Mouse (Mus musculus) MEL (cell line): ENCODE data around the gene C77080. TPM values are rescaled to one million over a fixed set of nuclear protein-coding genes. Genes with fewer than 3 reads are reported as not detected.
A peak's percentile ranks its signal among the peaks of the same experiment; 100 is the strongest.

Source experiments
- DNase-seq: peaks from one replicate; pipeline ENCODE4 v3.0.0; 2011; ENCODE audit warnings: low read depth, low spot score
- H3K27ac ChIP-seq: 2 replicates; pipeline ENCODE4 v1.5.1; 2012; ENCODE audit warnings: low read depth, mild to moderate bottlenecking, control low read depth, low read length, moderate library complexity; ENCODE audit not compliant: control insufficient read depth
- H3K27me3 ChIP-seq, 2 experiments: fragments of 150-350 bp in 1 of 2; sonication (generic) in 1 of 2; 2 replicates each; pipeline ENCODE4 v1.6.1; 2012; ENCODE audit warnings: low read length in 2 of 2, mild to moderate bottlenecking in 2 of 2, improper control_type of control experiment in 1 of 2, moderate library complexity in 1 of 2; ENCODE audit not compliant: insufficient read depth in 2 of 2, control insufficient read depth in 1 of 2
- H3K36me3 ChIP-seq, 2 experiments: 2 replicates each; pipeline ENCODE4 v1.6.1; 2012 to 2014; ENCODE audit warnings: low read length in 2 of 2, improper control_type of control experiment in 1 of 2, inconsistent platforms in 1 of 2, mild to moderate bottlenecking in 1 of 2; ENCODE audit not compliant: insufficient read depth in 2 of 2, control insufficient read depth in 1 of 2
- H3K4me1 ChIP-seq, 2 experiments: fragments of 150-350 bp in 1 of 2; sonication (generic) in 1 of 2; 2 replicates each; pipeline ENCODE4 v1.6.1; 2012; ENCODE audit warnings: low read length in 2 of 2, improper control_type of control experiment in 1 of 2, mild to moderate bottlenecking in 1 of 2; ENCODE audit not compliant: insufficient read depth in 2 of 2, control insufficient read depth in 1 of 2
- H3K4me3 ChIP-seq, 2 experiments: fragments of 150-350 bp in 1 of 2; sonication (generic) in 1 of 2; 2 replicates each; pipeline ENCODE4 v1.5.1; 2012; ENCODE audit warnings: low read depth in 2 of 2, low read length in 2 of 2, mild to moderate bottlenecking in 2 of 2, moderate library complexity in 2 of 2, control low read depth in 1 of 2, improper control_type of control experiment in 1 of 2; ENCODE audit not compliant: control insufficient read depth in 1 of 2, insufficient read depth in 1 of 2
- H3K79me2 ChIP-seq: 2 replicates; pipeline ENCODE4 v1.6.1; 2012; ENCODE audit warnings: mild to moderate bottlenecking, low read length, moderate library complexity; ENCODE audit not compliant: control insufficient read depth, poor library complexity, insufficient read depth
- H3K9ac ChIP-seq: 2 replicates; pipeline ENCODE4 v1.6.1; 2012; ENCODE audit warnings: low read depth, mild to moderate bottlenecking, control low read depth, low read length, moderate library complexity; ENCODE audit not compliant: control insufficient read depth, poor library complexity, severe bottlenecking
- H3K9me3 ChIP-seq: fragments of 150-350 bp; sonication (generic); replicated peaks from 2 replicates; pipeline ENCODE4 v1.6.1; 2012; ENCODE audit warnings: mild to moderate bottlenecking, low read length, improper control_type of control experiment, moderate library complexity; ENCODE audit not compliant: insufficient read depth
- BHLHE40 ChIP-seq: IDR thresholded peaks from 2 replicates; pipeline ENCODE4 v1.6.1; 2012; ENCODE audit warnings: low read depth, mild to moderate bottlenecking, inconsistent platforms, low read length, improper control_type of control experiment, borderline replicate concordance
- HCFC1 ChIP-seq: IDR thresholded peaks from 2 replicates; pipeline ENCODE4 v1.6.1; 2012; ENCODE audit warnings: low read depth, mild to moderate bottlenecking, inconsistent platforms, low read length, improper control_type of control experiment, moderate library complexity
- KAT2A ChIP-seq: conservative IDR thresholded peaks from 2 replicates; pipeline ENCODE4 v1.6.1; 2012; ENCODE audit warnings: low read depth, low read length, improper control_type of control experiment, inconsistent platforms
- MXI1 ChIP-seq: IDR thresholded peaks from 2 replicates; pipeline ENCODE4 v1.6.1; 2011; ENCODE audit warnings: mild to moderate bottlenecking, low read depth, low read length, improper control_type of control experiment
- NRF1 ChIP-seq: IDR thresholded peaks from 2 replicates; pipeline ENCODE4 v1.6.1; 2014; ENCODE audit warnings: low read depth, mild to moderate bottlenecking, inconsistent platforms, low read length, improper control_type of control experiment, moderate library complexity; ENCODE audit not compliant: poor library complexity, insufficient read depth, severe bottlenecking
- POLR2A ChIP-seq, 2 experiments: IDR thresholded peaks; 2 replicates each; pipeline ENCODE4 v1.6.1; 2011 to 2012; ENCODE audit warnings: low read length in 2 of 2, mild to moderate bottlenecking in 2 of 2, control low read depth in 1 of 2, improper control_type of control experiment in 1 of 2, low read depth in 1 of 2, moderate library complexity in 1 of 2; ENCODE audit not compliant: control insufficient read depth in 1 of 2, insufficient read depth in 1 of 2, poor library complexity in 1 of 2
- POLR2AphosphoS5 ChIP-seq: IDR thresholded peaks from 2 replicates; pipeline ENCODE4 v1.6.1; 2012; ENCODE audit warnings: low read depth, borderline replicate concordance, mild to moderate bottlenecking, inconsistent platforms, low read length, moderate library complexity, mixed read lengths
- TBP ChIP-seq: IDR thresholded peaks from 2 replicates; pipeline ENCODE4 v1.8.0; 2011; ENCODE audit warnings: low read depth, low read length, improper control_type of control experiment
- UBTF ChIP-seq: IDR thresholded peaks from 2 replicates; pipeline ENCODE4 v1.6.1; 2012; ENCODE audit warnings: low read depth, mild to moderate bottlenecking, inconsistent platforms, low read length, improper control_type of control experiment, moderate library complexity, borderline replicate concordance; ENCODE audit not compliant: insufficient read depth
- ZKSCAN1 ChIP-seq: IDR thresholded peaks from 2 replicates; pipeline ENCODE4 v1.6.1; 2012; ENCODE audit warnings: low read depth, mild to moderate bottlenecking, inconsistent platforms, low read length, improper control_type of control experiment, moderate library complexity
- ZMIZ1 ChIP-seq: IDR thresholded peaks from 2 replicates; pipeline ENCODE4 v1.6.1; 2012; ENCODE audit warnings: low read depth, mild to moderate bottlenecking, inconsistent platforms, low read length, improper control_type of control experiment, moderate library complexity
- polyA plus RNA-seq, 2 experiments: library from polyadenylated mRNA; stranded (reverse) in 1 of 2; unstranded in 1 of 2; fragments of >175 nt in 1 of 2; fragments of >200 nt in 1 of 2; gene quantifications; 2 replicates each; pipeline versions ENCODE4 v1.2.1 to v1.2.4; 2012; ENCODE audit warnings: low replicate concordance in 2 of 2, low read depth in 1 of 2; ENCODE audit not compliant: insufficient read length in 2 of 2, insufficient read depth in 1 of 2, missing spikeins in 1 of 2
- total RNA-seq: library from RNA; depleted of rRNA; stranded (reverse); fragments of 300-350 nt; gene quantifications from 2 replicates; pipeline ENCODE4 v1.2.3, GENCODE M21; 2012

Gene C77080
- total and polyA plus RNA-seq, 3 experiments = 0.92 to 6.9 TPM; not detected in 1

- peak overlapping the region; percentile 64 for H3K9ac ChIP-seq
- peaks cover 14 to 41% of the 10 kb centered on the region in 2 experiments for H3K4me1 ChIP-seq
- H3K4me3 ChIP-seq = peak overlapping the region; percentile 44 to 80
- TF ChIP-seq POLR2A (IDR thresholded peaks at IDR 0.05; ENCODE audit: control insufficient read depth in 1 of 2, insufficient read depth in 1 of 2, low read depth in 1 of 2, low read length in 2 of 2, poor library complexity in 1 of 2) = no peak
- H3K79me2 ChIP-seq = no peaks in the 10 kb centered on the region
- H3K36me3 ChIP-seq = peaks cover 0 to 7% of the 10 kb centered on the region in 2 experiments; a peak in 2 of 4 replicates
- H3K9me3 ChIP-seq = no peaks in the 10 kb centered on the region
- H3K27ac ChIP-seq = no peak overlapping the region
- H3K27me3 ChIP-seq = no peaks in the 10 kb centered on the region
- DNase-seq = no peak
Observed at GRCm38 (mm10) chr4:129248243-129248767, 12.9 kb downstream of the C77080 start.

GRCm38 (mm10) chr4:129247381-129248242 lies 13.6 kb downstream of the C77080 start:
- Histone ChIP-seq H3K9me3 (no peaks in the 10 kb centered on the region), H3K4me1 (peaks cover 16 to 46% of the 10 kb centered on the region in 2 experiments), H3K36me3 (peaks cover 0 to 7% of the 10 kb centered on the region in 2 experiments; a peak in 2 of 4 replicates), H3K27me3 (no peaks in the 10 kb centered on the region), H3K27ac (no peak overlapping the region), H3K79me2 (no peaks in the 10 kb centered on the region), H3K9ac (peak overlapping the region; percentile 64), H3K4me3 (peak overlapping the region; percentile 44 to 80)
- TF ChIP-seq ZMIZ1 (no peak), HCFC1 (0 out of 2 replicates have a peak, but pooled peaks have one; percentile 19)
- no peak for DNase-seq

- H3K27ac ChIP-seq = no peak overlapping the region
- H3K79me2 ChIP-seq = no peaks in the 10 kb centered on the region
- no peak overlapping the region for H3K9ac ChIP-seq
- peaks cover 13 to 39% of the 10 kb centered on the region in 2 experiments for H3K4me1 ChIP-seq
- H3K4me3 ChIP-seq = no peak overlapping the region
- no peaks in the 10 kb centered on the region for H3K27me3 ChIP-seq
- no peak for DNase-seq
- H3K9me3 ChIP-seq = no peaks in the 10 kb centered on the region
- peaks cover 0 to 7% of the 10 kb centered on the region in 2 experiments; a peak in 2 of 4 replicates for H3K36me3 ChIP-seq
- TF ChIP-seq POLR2AphosphoS5 (no peak), TBP (peak; percentile 55; the same call in 1 of the 2 replicates), BHLHE40 (no peak), MXI1 (no peak), NRF1 (no peak), UBTF (no peak), ZKSCAN1 (no peak), KAT2A (no peak)
Observed at GRCm38 (mm10) chr4:129246360-129247301, 14.6 kb downstream of the C77080 start.
